ENCODE assay signal across 22 mouse cellular contexts in the genomic region with DNA sequence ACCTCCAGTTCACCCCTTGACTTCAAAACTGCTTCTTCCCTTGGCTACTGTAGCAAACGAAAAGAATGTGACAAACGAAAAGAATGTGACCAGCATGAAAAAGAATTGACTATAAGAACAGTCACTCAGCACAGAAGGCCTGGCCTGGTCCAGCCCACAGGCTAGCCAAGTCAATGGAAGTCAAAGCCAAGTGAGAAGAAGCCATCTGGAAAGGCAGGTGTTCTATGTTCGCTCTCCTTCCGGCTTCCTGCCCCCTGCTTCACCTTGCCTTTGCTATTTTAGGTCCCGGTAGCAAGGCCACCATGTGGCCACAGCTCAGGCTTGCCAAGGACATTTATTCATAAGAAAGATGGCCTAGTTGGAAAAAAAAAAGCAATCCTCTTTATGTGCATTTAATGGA. TPM values are rescaled to one million over a fixed set of nuclear protein-coding genes. Genes with fewer than 3 reads are reported as not detected.
DNase-seq lines count a peak whose midpoint lies in the region; ATAC-seq and TF ChIP-seq lines count a peak whose summit lies in the region.
"Had no signal": no experiment of that assay in that cellular context is flagged by ENCODE, and none has a peak within 500 bp of the region (broad histone marks: within the 10 kb centered on the region; RNA-seq: fewer than 3 reads in every experiment).

No protein-coding gene starts in this region.

- H3K4me3 ChIP-seq in kidney, embryonic 15.5 days (replicated peaks), result no peak overlapping the region
- H3K4me3 ChIP-seq in midbrain, embryonic 15.5 days, result no peak overlapping the region
- H3K4me3 ChIP-seq in hindbrain, postnatal 0 days (ENCODE audit: low read length), result no peak overlapping the region
- H3K4me3 ChIP-seq: embryonic facial prominence, embryonic 12.5 days; forebrain, embryonic 15.5 days; heart, embryonic 15.5 days; liver, embryonic 15.5 days; midbrain, embryonic 13.5 days; neural tube, embryonic 15.5 days had no signal

- no peak overlapping the region for H3K9ac ChIP-seq in kidney, embryonic 15.5 days
- no peak overlapping the region for H3K9ac ChIP-seq in midbrain, embryonic 15.5 days
- no peak overlapping the region for H3K9ac ChIP-seq in hindbrain, postnatal 0 days (replicated peaks; ENCODE audit: low read length)
- H3K9ac ChIP-seq: embryonic facial prominence, embryonic 12.5 days; forebrain, embryonic 15.5 days; heart, embryonic 15.5 days; liver, embryonic 15.5 days; midbrain, embryonic 13.5 days; neural tube, embryonic 15.5 days had no signal

- DNase-seq in adrenal gland, adult 2 months, result peak; percentile 18
- no peak for DNase-seq in adrenal gland, postnatal 25 days
- peak; percentile 66 for DNase-seq in CD4-positive, CD25-positive, alpha-beta regulatory T cell, adult 2 months (ENCODE audit: low read depth, low spot score)
- peak; percentile 92 to 93 for DNase-seq in cerebellum, adult 18-20 months
- DNase-seq in cerebellum, postnatal 25 days, result peak; percentile 88 to 90
- DNase-seq in hindbrain, postnatal 0 days (ENCODE audit: low spot score), result no peak
- DNase-seq: adrenal gland, adult 8-10 months; gastrocnemius, postnatal 36 days; lung, postnatal 10 days; right cerebral cortex, postnatal 14 days; thymus, postnatal 36 days had no signal

- no peak overlapping the region for H3K27ac ChIP-seq in kidney, embryonic 15.5 days
- H3K27ac ChIP-seq in midbrain, embryonic 15.5 days, result no peak overlapping the region
- no peak overlapping the region for H3K27ac ChIP-seq in hindbrain, postnatal 0 days
- H3K27ac ChIP-seq: embryonic facial prominence, embryonic 12.5 days; forebrain, embryonic 15.5 days; heart, embryonic 15.5 days; liver, embryonic 15.5 days; midbrain, embryonic 13.5 days; neural tube, embryonic 15.5 days had no signal

- H3K4me1 ChIP-seq in kidney, embryonic 15.5 days, result no peaks in the 10 kb centered on the region
- no peaks in the 10 kb centered on the region for H3K4me1 ChIP-seq in midbrain, embryonic 15.5 days
- no peaks in the 10 kb centered on the region for H3K4me1 ChIP-seq in hindbrain, postnatal 0 days (ENCODE audit: insufficient read depth, low read length)
- H3K4me1 ChIP-seq: embryonic facial prominence, embryonic 12.5 days; forebrain, embryonic 15.5 days; heart, embryonic 15.5 days; midbrain, embryonic 13.5 days; neural tube, embryonic 15.5 days had no signal

- no peak for ATAC-seq in kidney, embryonic 15.5 days (replicated peaks; ENCODE audit: low FRiP score)
- no peak for ATAC-seq in midbrain, embryonic 15.5 days (replicated peaks)
- ATAC-seq in hindbrain, postnatal 0 days, result no peak
- ATAC-seq: forebrain, embryonic 15.5 days; hindbrain, embryonic 16.5 days; intestine, postnatal 0 days; midbrain, embryonic 13.5 days had no signal

- H3K4me2 ChIP-seq in kidney, embryonic 15.5 days, result no peak overlapping the region
- H3K4me2 ChIP-seq in midbrain, embryonic 15.5 days, result no peak overlapping the region
- H3K4me2 ChIP-seq in hindbrain, postnatal 0 days (ENCODE audit: low read depth, low read length), result no peak overlapping the region
- H3K4me2 ChIP-seq: embryonic facial prominence, embryonic 12.5 days; forebrain, embryonic 15.5 days; heart, embryonic 15.5 days; liver, embryonic 15.5 days; midbrain, embryonic 13.5 days; neural tube, embryonic 15.5 days had no signal

- 75% methylated on average over 5 of the region's 5 CpGs for WGBS in kidney, embryonic 15.5 days
- WGBS in midbrain, embryonic 15.5 days, result 88% methylated on average over 5 of the region's 5 CpGs
- WGBS in hindbrain, postnatal 0 days, result 78% methylated on average over 5 of the region's 5 CpGs

- TF ChIP-seq CTCF in hindbrain, postnatal 0 days (IDR thresholded peaks at IDR 0.05; ENCODE audit: low read depth), result no peak

- H3K36me3 ChIP-seq in kidney, embryonic 15.5 days, result no peaks in the 10 kb centered on the region
- no peaks in the 10 kb centered on the region for H3K36me3 ChIP-seq in midbrain, embryonic 15.5 days (replicated peaks)
- H3K36me3 ChIP-seq in hindbrain, postnatal 0 days (ENCODE audit: insufficient read depth, low read length), result no peaks in the 10 kb centered on the region
- H3K36me3 ChIP-seq: embryonic facial prominence, embryonic 12.5 days; forebrain, embryonic 15.5 days; heart, embryonic 15.5 days; liver, embryonic 15.5 days; midbrain, embryonic 13.5 days; neural tube, embryonic 15.5 days had no signal

- H3K9me3 ChIP-seq in kidney, embryonic 15.5 days (replicated peaks), result no peaks in the 10 kb centered on the region
- H3K9me3 ChIP-seq in midbrain, embryonic 15.5 days, result no peaks in the 10 kb centered on the region
- H3K9me3 ChIP-seq in hindbrain, postnatal 0 days (ENCODE audit: low read length), result no peaks in the 10 kb centered on the region
- H3K9me3 ChIP-seq: embryonic facial prominence, embryonic 12.5 days; forebrain, embryonic 15.5 days; heart, embryonic 15.5 days; liver, embryonic 15.5 days; midbrain, embryonic 13.5 days; neural tube, embryonic 15.5 days had no signal

- H3K27me3 ChIP-seq in kidney, embryonic 15.5 days, result no peaks in the 10 kb centered on the region
- H3K27me3 ChIP-seq in midbrain, embryonic 15.5 days (replicated peaks), result no peaks in the 10 kb centered on the region
- H3K27me3 ChIP-seq in hindbrain, postnatal 0 days (ENCODE audit: insufficient read depth, low read length), result no peaks in the 10 kb centered on the region
- H3K27me3 ChIP-seq: embryonic facial prominence, embryonic 12.5 days; forebrain, embryonic 15.5 days; heart, embryonic 15.5 days; liver, embryonic 15.5 days; midbrain, embryonic 13.5 days; neural tube, embryonic 15.5 days had no signal

RNA-seq across cellular contexts. Expression of a gene that starts 56.7 kb away (rescaled TPM):
- 10 to 100 TPM in 1 of 2 experiments, 1 to 10 TPM in 1; 9.8 to 17.1 TPM for total RNA-seq in adrenal gland, adult 2 months (2021)
- 5.0 and 7.0 TPM in 2 replicates for polyA plus RNA-seq in adrenal gland, adult 2 months (2012; rRNA removed)
- 10.7 and 15.0 TPM in 2 replicates for total RNA-seq in adrenal gland, postnatal 25 days (2021)
- polyA plus RNA-seq in kidney, embryonic 15.5 days (2015; fragmentation: Nextera tagmentation; extraction: Ambion mirVana), result 0.50 and 1.4 TPM in 2 replicates
- polyA plus RNA-seq in midbrain, embryonic 15.5 days (2015; fragmentation: Nextera tagmentation; extraction: Ambion mirVana), result 0.09 and 0.18 TPM in 2 replicates
- 0.11 TPM in 1 of 2 replicates, not detected in the other for total RNA-seq in hindbrain, postnatal 0 days (2014; rRNA removed)
- polyA plus RNA-seq in hindbrain, postnatal 0 days (2015; fragmentation: Nextera tagmentation; extraction: Ambion mirVana), result 0.24 and 0.49 TPM in 2 replicates
- total RNA-seq: layer of hippocampus, postnatal 25 days had no signal

Comparison
In these comparisons a context has a peak if more than half of its experiments do, and no peak if none do; other contexts are left out.
1. DNase-seq: peak in adrenal gland, adult 2 months (single experiment), CD4-positive, CD25-positive, alpha-beta regulatory T cell, adult 2 months (single experiment), cerebellum, adult 18-20 months (2 of 2) and cerebellum, postnatal 25 days (2 of 2); none in adrenal gland, postnatal 25 days (single experiment) and hindbrain, postnatal 0 days (single experiment).